Mouse (Mus musculus): ENCODE results near the gene Pkd2.

DNA sequence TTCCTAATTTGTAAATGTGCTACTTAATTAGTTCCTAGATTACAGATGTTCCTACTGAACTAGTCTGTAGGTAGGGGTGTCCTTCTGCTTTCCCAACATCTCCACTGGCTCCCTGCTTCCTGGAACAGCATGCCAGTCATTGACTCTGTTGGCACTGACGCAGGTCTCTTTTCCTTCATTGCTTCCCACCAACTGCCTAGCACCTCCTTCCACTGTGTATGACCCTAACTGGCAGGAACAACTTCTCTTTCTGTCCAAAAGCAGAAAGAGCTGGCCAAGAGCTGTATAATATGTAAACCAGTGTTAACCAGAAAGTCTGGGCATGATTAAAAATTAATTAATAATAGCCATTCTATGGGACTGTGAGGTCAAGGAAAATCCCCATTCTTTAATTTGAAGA lies 41.5 kb upstream of the Pkd2 start:
- TF ChIP-seq CTCF (IDR thresholded peaks at IDR 0.05; ENCODE audit: low read depth) (no peak), EP300 (IDR thresholded peaks at IDR 0.05; ENCODE audit: low read depth) (no peak)

Data from heart, postnatal 0 days (tissue).